Mouse (Mus musculus) C2C12 (cell line): ENCODE measurements at regions not wholly inside any gene's neighbourhood (a gene's known extent, or its start where the extent isn't known, plus 50 kb on each side); places are given as distances from the start of the nearest gene placed in this dataset.

Experiments used
- H3K27me3 ChIP-seq: one replicate; pipeline ENCODE4 v1.6.1; 2011; ENCODE audit not compliant: control insufficient read depth, insufficient read depth, insufficient read length
- H3K36me3 ChIP-seq: one replicate; pipeline ENCODE4 v1.6.1; 2011; ENCODE audit not compliant: control insufficient read depth, insufficient read depth
- H3K4me3 ChIP-seq: one replicate; pipeline ENCODE4 v1.5.1; 2011; ENCODE audit warnings: mild to moderate bottlenecking, control low read depth; ENCODE audit not compliant: poor library complexity, insufficient read depth, severe bottlenecking
- H3K79me2 ChIP-seq: one replicate; pipeline ENCODE4 v1.6.1; 2011; ENCODE audit not compliant: control insufficient read depth, insufficient read depth
- H3K79me3 ChIP-seq: one replicate; pipeline ENCODE4 v1.6.1; 2011; ENCODE audit warnings: low read depth, control low read depth
- H3ac ChIP-seq: one replicate; pipeline ENCODE3; 2011; ENCODE audit warnings: low read depth; ENCODE audit not compliant: control insufficient read depth, insufficient read length
- CEBPB ChIP-seq: IDR thresholded peaks from one replicate; pipeline ENCODE4 v1.6.1; 2011; ENCODE audit warnings: low read depth, mild to moderate bottlenecking, control low read depth, moderate library complexity
- CTCF ChIP-seq: IDR thresholded peaks from one replicate; pipeline ENCODE4 v1.5.1; 2011; ENCODE audit not compliant: control insufficient read depth, insufficient read depth, insufficient read length
- FOSL1 ChIP-seq: IDR thresholded peaks from one replicate; pipeline ENCODE4 v1.8.0; 2011; ENCODE audit warnings: mild to moderate bottlenecking, low read length; ENCODE audit not compliant: poor library complexity, insufficient read depth, severe bottlenecking
- MAX ChIP-seq: IDR thresholded peaks from one replicate; pipeline ENCODE4 v1.6.1; 2011; ENCODE audit warnings: mild to moderate bottlenecking, control low read depth
- MYOD1 ChIP-seq: IDR thresholded peaks from one replicate; pipeline ENCODE4 v1.6.1; 2011; ENCODE audit warnings: low read depth; ENCODE audit not compliant: control insufficient read depth, insufficient read length
- MYOG ChIP-seq: IDR thresholded peaks from one replicate; pipeline ENCODE4 v1.6.1; 2011; ENCODE audit not compliant: control insufficient read depth, insufficient read length; ENCODE audit errors: extremely low read depth
- USF1 ChIP-seq: IDR thresholded peaks from one replicate; pipeline ENCODE4 v1.6.1; 2011; ENCODE audit warnings: low read depth, mild to moderate bottlenecking, control low read depth, moderate library complexity

DNA sequence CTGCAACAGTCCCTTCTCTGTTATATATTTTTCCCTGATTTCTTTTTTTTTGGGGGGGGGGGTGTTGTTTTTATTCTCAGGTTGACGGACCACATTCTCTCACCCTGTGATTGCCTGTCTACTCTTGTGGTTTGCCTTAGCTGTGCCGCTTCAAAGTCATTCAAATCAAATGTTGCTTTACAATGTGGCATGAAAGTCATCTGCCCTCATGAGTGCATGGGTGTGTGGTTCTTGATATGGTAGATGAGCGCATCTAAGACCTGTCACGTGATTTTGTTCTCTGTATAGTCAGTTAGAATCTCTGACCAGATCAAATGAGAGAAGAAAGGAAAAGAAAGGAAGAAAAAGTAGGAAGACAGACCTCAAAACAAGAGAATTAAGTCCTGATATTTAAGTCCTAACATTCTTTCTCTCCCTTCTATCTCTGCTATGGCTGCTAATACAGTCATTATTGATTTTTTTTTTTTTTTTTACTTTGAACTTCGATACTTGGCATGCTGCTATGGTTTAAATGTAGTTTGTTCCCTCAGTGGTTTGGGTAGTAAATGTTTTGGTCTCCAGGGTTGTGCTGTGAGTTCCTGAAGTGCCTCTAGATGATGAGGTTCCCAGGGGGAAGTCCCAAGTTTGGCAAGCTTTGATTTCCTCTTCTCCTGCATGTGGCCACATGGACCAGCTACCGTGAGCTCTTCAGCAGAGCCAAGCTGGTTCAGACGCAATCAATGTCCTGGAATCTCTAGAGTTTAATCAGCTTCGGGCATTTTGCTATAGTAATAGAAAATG is 91.2 kb upstream of the Npas2 start:
- H3K79me3 ChIP-seq = no peaks in the 10 kb centered on the region
- no peak for TF ChIP-seq MAX
- H3K36me3 ChIP-seq = no peaks in the 10 kb centered on the region
- H3K27me3 ChIP-seq = no peaks in the 10 kb centered on the region
- H3K4me3 ChIP-seq = no peak overlapping the region
- no peak overlapping the region for H3ac ChIP-seq
- H3K79me2 ChIP-seq = no peaks in the 10 kb centered on the region

- Histone ChIP-seq H3K36me3 (no peaks in the 10 kb centered on the region), H3K79me3 (no peaks in the 10 kb centered on the region), H3K4me3 (no peak overlapping the region), H3ac (no peak overlapping the region), H3K27me3 (no peaks in the 10 kb centered on the region), H3K79me2 (no peaks in the 10 kb centered on the region)
- TF ChIP-seq MYOG (no peak), USF1 (no peak), CTCF (no peak), MYOD1 (no peak), MAX (no peak), CEBPB (no peak), FOSL1 (no peak)
Observed at GRCm38 (mm10) chr1:39102989-39103910, 90.3 kb upstream of the Npas2 start.

DNA sequence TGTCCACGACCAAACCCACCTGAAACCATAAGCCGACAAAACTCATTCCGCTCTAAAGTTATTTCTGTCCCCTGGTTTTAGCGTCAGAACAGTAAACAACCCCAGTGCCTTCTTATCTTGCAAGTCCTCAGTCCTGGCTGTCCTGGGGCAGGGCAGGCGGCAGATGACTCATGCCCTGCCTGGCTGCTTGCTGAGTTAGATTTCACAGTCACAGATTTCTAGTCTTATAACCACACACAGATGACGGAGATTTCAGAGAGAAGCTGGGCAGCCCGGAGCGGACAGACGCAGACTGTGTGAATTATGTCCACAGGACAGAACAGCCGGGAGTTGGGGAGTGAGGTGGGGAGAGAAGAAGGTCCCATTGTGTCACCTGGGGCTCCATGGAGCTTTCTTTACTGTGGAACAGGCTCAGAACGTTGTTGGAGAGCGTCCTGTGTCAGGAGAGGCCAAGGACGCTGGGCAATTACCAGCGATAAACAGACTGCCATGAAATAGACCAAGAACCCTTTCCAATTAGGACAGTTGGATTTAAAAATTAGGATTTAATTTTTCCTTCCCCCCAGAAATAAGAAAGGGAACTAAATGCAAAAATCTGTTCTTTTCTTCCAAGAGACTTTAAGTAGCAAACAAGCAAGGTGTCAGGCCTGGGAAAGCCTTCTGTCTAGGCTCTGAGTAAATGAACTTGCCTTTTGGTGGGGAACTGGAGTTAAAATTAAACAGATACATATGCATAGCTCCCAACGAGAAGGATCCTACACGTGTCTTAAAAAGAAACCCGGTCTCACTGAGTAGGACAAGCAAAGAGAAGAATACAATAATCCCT is 87.8 kb upstream of the Npas2 start:
- H3K4me3 ChIP-seq = no peak overlapping the region
- TF ChIP-seq FOSL1 = peak; percentile 52
- TF ChIP-seq CTCF = no peak
- TF ChIP-seq MYOD1 = no peak
- no peak for TF ChIP-seq CEBPB
- TF ChIP-seq USF1 = no peak
- no peak for TF ChIP-seq MAX
- H3K36me3 ChIP-seq = no peaks in the 10 kb centered on the region
- no peaks in the 10 kb centered on the region for H3K79me2 ChIP-seq
- H3K79me3 ChIP-seq = no peaks in the 10 kb centered on the region
- no peaks in the 10 kb centered on the region for H3K27me3 ChIP-seq
- H3ac ChIP-seq = peak overlapping the region; percentile 26

DNA sequence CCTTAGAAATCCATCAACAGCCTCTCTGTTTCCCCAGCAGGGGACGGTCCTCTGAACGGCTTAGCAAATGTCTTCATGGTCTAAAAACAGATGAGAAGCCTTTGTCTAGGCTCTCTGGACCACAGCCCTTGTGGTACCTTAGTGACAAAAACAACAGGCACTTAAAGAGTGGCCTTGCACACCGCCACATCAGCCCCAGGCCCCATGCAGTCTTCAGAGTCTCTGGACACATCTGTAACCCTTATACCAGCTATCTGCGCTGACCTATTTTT is 87.2 kb upstream of the Npas2 start:
- H3K79me3 ChIP-seq = no peaks in the 10 kb centered on the region
- TF ChIP-seq CEBPB = no peak
- no peak for TF ChIP-seq USF1
- TF ChIP-seq MYOG = no peak
- TF ChIP-seq CTCF = no peak
- no peak overlapping the region for H3K4me3 ChIP-seq
- no peaks in the 10 kb centered on the region for H3K79me2 ChIP-seq
- no peak overlapping the region for H3ac ChIP-seq
- H3K27me3 ChIP-seq = no peaks in the 10 kb centered on the region
- no peaks in the 10 kb centered on the region for H3K36me3 ChIP-seq

DNA sequence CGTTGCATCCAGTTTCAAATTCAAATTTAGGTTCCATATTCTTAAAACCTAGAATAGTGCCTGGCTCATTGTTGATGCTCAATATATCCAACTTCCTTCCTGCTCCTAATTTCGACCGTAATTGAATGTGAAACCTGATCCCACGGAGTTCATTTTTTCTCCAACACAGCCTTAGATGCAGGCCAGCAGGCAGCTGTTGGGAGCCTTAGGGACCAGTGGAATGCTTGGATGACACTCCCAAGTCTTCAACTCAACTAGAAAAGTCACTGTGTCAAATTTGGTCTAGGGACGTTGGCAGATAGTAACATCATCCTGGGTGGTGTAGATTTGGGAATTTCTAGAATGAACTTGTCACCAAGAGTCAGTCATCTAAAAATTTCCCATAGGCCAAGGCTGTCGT is 86.9 kb upstream of the Npas2 start:
- Histone ChIP-seq H3K27me3 (no peaks in the 10 kb centered on the region), H3K4me3 (no peak overlapping the region), H3K79me3 (no peaks in the 10 kb centered on the region), H3K36me3 (no peaks in the 10 kb centered on the region), H3ac (no peak overlapping the region), H3K79me2 (no peaks in the 10 kb centered on the region)
- TF ChIP-seq MYOD1 (peak; percentile 30), CEBPB (no peak)

DNA sequence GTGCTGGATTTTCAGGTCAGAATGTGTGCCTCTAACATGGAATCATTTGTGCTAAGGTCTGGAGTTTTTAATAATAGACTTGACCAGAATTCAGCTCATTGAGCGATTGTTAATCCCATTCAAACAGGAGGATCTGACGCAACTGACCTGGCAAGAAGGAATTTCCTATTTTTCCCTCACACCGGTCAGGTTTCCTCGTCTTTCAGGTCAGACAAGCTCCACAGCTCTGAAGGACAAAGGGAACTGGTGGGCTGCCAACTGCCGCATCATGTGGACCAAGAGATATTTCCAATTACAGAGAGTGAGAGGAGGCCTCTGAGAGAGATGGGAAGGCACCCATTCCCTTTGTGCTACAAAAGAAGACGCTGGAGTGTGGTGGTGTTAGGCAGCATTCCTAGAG is 77.2 kb upstream of the Npas2 start:
- Histone ChIP-seq H3K79me3 (no peaks in the 10 kb centered on the region), H3K4me3 (no peak overlapping the region), H3K27me3 (no peaks in the 10 kb centered on the region), H3ac (no peak overlapping the region), H3K79me2 (no peaks in the 10 kb centered on the region), H3K36me3 (no peaks in the 10 kb centered on the region)
- no peak for TF ChIP-seq MYOG
- TF ChIP-seq FOSL1 = no peak
- no peak for TF ChIP-seq MAX
- no peak for TF ChIP-seq MYOD1
- TF ChIP-seq USF1 = no peak
- TF ChIP-seq CEBPB = no peak
- TF ChIP-seq CTCF = no peak
